Mouse (Mus musculus) urinary bladder, postnatal 36 days (tissue): ENCODE measurements around the gene Speg.

Experiments used
- DNase-seq, 2 experiments: peaks; one replicate each; pipeline ENCODE4 v3.0.0; 2022; ENCODE audit warnings: low spot score in 2 of 2, mixed read lengths in 1 of 2

The Speg gene

DNA sequence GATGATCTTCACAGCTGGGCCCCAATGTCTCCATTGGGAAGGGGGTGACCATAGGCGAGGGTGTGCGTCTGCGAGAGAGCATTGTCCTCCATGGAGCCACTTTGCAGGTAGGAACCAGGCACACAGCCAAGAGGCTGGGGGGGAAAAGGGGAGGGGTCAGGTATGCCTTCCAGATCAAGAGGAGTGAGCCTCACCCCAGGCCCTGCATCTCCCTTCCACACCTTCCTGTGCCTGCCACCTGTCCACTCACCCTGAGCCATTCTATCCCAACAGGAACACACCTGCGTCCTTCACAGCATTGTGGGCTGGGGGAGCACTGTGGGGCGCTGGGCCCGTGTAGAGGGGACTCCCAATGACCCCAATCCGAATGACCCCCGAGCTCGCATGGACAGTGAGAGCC is 67.1 kb downstream of the Speg start:
- no peak for DNase-seq

DNA sequence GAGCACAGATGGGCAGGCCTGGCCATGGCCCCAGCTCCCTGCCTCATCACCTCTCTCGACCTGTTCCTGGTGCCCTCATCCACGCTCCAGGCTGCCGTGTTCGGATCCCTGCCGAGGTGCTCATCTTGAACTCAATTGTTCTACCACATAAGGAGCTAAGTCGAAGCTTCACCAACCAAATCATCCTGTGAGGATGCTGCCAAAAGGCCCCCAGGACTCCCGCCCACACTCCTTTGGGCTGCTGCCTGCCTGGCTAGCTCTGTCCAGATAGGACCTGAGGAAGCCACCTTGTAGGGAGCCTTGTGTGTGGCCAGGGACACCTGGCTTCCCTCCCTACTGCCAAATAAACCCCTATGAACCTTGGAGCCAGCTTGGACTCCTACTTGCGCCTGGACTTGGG is 67.7 kb downstream of the Speg start:
- DNase-seq, result no peak

GRCm38 (mm10) chr1:75443247-75444024 is 68.3 kb downstream of the Speg start:
- no peak for DNase-seq

DNA sequence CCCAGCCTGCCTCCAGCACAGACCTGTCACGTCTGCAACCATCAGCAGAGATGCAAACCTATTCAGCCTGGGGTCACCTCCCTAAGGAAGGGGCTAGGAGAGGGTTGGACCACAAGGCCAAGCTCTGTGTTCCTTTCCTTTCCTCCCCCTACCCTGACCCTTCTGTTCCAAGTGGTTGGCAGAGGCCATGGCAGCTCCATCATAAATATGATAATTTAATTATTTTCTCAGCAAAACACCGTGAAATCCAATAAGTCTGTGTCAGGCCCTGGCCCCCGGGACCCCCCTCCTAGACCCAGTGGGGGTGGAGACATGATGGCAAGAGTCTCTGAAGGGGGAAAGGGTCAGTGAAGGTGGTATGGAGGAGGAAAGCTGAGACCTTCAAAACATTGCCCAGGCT is 69.1 kb downstream of the Speg start:
- no peak for DNase-seq

- no peak for DNase-seq
Measured at GRCm38 (mm10) chr1:75445141-75445701, 70.1 kb downstream of the Speg start.

GRCm38 (mm10) chr1:75445751-75446611 is 70.9 kb downstream of the Speg start:
- DNase-seq, result peak in 1 of 2 experiments; percentile 74

GRCm38 (mm10) chr1:75446656-75447055 is 71.6 kb downstream of the Speg start:
- no peak for DNase-seq

DNA sequence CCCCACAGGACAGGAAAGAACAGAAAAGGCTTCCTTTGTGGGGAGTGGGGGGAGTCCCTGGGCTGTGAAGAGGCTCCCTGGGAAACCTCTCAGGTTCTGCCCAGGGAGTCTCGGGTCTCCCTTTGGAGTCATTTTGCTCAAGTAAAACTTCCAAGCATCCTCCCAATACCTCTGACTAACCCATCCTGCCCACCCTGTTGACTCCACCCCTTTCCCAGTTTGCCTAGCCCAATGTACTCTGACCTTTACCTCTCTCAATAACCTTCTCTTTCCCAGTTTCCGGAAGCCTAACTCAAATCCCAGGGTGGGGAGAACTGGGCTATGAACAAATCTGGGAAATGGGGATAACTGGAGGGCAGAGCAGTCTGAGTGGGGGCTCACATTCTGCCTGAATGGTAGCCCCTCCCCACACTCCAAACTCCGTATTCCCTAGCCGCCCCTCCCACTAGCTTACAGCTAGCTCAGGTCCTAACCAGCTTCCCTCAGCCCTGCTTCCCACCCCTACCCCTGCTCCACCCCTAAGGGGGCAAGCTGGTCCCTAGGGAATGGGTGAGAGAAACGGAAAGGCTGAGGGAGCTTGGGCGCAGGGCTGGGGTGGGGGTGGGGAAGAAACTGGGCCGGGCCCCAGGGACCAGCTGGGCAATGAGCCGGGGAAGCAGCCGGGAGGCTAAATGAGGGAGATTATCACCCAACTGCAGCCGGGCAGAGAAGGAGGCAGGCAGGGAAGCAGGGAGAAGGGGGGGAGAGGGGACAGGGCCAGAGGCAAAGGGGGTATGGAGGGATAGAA is 72.4 kb downstream of the Speg start:
- no peak for DNase-seq

GRCm38 (mm10) chr1:75448052-75448431 is 72.9 kb downstream of the Speg start:
- no peak for DNase-seq

- DNase-seq, result no peak
Measured at GRCm38 (mm10) chr1:75448937-75449336, 73.8 kb downstream of the Speg start.

GRCm38 (mm10) chr1:75449377-75450135 is 74.5 kb downstream of the Speg start:
- no peak for DNase-seq

DNA sequence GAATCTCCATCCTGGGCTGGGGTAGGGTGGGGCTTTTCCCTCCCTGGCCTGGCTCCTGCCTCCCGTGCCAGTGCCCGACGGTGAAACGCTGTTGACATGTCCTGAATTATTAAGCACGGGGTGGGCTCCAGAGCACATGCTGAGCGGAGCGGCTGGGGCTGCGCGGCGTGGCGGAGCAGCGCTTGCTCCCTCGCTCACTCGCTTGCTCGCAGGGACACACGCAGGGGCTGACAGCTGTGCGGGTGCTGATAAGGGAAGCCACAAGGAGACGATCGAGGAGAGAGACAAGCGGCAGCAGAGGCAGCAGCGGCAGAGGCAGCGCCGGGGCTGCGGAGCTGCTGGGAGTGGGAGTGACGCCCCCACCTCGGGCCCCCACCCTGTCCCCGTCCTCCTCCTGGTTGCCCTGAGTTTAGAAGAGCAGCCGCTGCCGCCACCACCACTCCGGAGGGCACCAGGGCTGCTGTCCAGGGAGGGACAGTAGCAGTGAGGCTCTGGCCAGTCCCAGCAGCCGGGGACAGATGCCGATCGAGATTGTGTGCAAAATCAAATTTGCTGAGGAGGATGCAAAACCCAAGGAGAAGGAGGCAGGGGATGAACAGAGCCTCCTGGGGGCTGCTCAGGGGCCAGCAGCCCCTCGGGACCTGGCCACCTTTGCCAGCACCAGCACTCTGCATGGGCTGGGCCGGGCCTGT is 75.4 kb downstream of the Speg start, which contains the start of gene Asic4:
Gene Asic4, plus strand, starts transcription at position 123 of the 692 bp plus-strand sequence.
- DNase-seq, result no peak

GRCm38 (mm10) chr1:75451900-75452299 is 76.8 kb downstream of the Speg start:
- DNase-seq, result no peak

- no peak for DNase-seq
Measured at GRCm38 (mm10) chr1:75455433-75455832, 80.3 kb downstream of the Speg start.

- no peak for DNase-seq
Measured at GRCm38 (mm10) chr1:75455948-75456347, 80.9 kb downstream of the Speg start.

DNA sequence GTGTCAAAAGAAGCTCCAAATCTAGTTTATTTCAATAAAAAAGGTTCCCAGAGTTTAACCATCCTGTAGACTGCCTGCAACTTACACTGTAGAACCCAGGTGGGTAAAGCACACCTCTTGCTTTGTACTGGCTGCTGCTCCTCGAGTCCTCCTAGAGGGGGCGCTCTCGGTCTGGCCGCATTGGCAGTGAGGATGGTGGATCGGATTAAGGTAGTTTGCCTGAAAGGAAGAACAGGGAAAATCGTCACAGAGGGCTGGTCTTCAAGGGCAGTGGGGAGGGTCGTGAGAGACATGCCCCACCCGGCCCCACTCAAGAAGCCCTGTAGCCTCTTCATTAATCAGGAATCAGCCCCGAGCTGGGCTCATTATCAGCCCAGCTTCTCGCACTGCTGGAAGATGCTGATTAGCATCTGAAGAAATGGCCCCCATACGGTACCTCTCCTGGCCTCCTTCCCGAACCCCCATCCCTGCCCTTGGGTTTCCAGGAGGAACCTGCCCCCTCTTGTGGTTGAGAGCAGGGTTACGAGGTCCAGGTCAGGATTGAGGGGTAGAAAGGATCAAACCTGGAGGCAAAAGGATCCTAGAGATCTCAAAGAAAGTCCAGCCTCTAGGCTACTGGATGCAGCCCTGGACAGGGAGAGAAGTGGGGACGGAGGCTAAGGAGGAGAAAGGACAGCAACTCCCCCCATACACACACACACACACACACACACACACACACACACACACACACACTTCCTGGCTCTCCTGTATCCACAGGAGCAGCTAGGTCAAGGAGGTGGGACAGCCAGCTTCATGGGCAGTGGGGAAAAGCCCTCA is 81.9 kb downstream of the Speg start:
- DNase-seq, result no peak

DNA sequence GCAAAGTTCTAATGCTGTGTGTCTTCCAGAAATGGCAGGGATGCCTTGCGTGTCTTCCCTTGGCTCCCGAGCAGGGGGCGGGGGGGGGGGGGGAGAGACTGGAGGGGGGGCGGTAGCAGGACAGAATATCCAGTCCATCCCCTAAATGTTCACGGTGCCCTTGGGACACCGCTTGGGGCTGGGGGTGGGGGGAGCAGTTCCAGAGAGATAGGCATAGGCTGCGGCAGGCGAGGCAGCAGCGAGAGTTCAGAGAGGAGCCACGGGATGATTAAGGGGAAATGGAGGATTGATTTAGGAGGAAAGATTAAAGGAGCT is 82.6 kb downstream of the Speg start:
- no peak for DNase-seq

DNA sequence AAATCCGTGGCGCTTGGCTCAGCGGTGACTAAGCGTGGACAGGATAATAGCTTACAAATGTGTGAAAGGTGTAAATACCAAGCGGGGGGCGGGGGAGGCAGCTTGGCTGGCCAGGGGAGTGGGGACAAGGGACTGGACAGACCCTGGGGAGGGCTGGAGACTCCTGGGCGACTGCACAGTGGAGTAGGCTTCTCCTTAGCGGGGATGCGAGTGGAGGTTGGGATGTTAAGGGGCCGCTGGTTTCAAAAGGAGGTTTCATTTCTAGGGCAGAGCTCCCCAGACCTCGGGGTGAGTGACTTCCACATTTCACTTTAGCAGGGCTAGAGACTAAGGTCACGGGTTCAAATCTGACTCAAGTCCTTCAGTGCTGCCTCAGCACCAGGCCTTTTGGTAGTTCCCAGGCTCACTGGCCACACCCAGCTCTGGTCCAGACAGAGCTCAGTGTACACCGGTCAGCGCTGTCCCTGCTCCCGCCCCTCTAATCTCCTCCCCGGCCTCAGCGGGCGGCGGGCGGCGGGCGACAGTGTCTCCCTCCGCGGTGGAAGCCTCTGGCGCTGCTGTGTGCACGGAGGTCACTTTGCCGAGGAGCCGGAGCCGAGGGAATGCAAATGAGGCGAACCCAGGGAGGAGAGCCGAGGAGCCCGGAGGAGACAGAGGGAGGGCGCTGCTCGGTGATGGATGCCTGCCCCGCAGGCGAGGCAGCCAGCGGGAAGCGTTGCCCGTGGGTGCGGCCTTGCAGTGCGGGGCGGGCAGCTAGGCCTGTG is 83.1 kb downstream of the Speg start:
- DNase-seq, result peak; percentile 33 to 40
